Mouse (Mus musculus): ENCODE results near the gene Olfr676.
"Not testable (repeated sequence)": the region's sequence is repeated elsewhere in the genome, so short reads cannot be mapped to it uniquely, and the experiment has no call there.

Olfr676 gene

DNA sequence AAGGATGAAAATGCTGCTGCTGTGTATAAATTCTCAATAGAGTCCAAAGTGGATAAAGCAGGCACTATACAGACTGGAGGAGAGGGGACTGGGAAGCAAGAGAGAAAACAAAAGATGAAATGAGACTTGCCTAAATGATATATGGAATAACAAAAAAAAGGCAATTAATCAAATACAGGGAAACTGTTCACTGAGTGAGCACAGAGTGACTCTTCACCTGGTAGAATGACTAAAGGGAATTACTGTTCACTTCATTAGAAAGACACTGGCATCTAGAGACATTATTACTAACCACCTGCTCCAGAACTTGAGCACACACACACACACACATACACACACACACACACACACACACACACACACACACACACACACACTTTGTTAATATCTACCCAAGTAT lies at the start of gene Olfr676:
TSS of gene Olfr676 (plus strand) at position 301 of the 400 bp plus-strand sequence.
- no peak for DNase-seq (ENCODE audit: low spot score)

DNA sequence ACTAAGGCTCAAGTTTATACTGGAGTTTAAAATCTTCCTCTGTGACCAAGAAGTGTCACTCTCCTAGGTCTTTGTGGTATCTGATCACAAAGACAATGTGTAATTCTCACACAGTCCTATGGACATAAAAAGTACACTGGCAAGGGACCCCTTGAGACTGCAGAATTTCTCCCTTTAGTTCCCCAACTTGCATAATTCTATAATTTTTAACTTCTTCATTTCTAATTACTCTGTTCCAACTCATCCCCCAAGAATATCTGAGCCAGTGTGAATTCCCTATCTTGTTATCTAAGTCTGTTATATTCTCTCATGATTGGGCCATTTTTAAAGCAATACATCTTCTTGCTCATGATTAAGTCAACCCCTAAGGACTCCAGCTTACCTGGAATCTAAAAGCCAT lies 30.6 kb upstream of the Olfr676 start, which contains the start of gene Olfr672:
TSS of gene Olfr672 (minus strand) at position 101 of the 400 bp plus-strand sequence.
- DNase-seq (ENCODE audit: low spot score), result no peak

DNA sequence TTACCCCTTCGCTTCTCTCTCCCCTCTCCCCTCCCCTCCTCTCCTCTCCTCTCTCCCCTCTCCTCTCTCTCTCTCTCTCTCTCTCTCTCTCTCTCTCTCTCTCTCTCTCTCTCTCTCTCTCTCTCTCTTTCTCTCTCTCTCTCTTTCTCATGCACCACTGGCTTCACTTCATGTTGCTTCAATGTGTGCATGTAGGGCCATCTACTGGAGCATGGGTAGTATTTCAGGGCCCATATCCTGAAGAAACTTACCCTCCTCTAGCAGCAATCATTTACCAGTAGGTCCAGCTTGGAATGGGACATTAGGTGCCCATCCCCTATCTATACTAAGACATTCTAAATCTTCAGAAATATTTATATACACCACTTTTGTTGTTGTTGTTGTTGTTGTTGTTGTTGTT lies 10.0 kb upstream of the Olfr676 start:
- DNase-seq (ENCODE audit: low spot score), result no peak

DNA sequence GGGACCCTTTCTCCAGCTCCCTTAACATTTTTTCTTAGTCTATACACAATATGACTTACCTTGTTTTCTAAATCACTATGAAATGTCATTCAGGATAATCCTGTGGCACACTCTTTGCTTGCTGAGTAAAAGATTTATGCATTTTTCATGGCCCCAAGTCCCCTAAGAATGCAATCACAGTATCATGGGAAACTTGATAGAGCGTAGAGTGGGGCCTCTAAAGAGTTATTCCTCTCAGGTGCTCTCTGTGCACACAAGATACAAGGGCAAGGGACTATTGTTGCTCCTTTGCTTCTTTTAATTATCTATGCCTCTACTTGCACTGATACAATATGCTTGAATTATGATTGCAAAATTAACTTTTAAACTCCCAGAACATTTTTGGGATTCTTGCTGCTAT lies 4.1 kb upstream of the Olfr676 start, which contains the start of gene Olfr675:
TSS of gene Olfr675 (minus strand) at position 101 of the 400 bp plus-strand sequence.
- DNase-seq (ENCODE audit: low spot score), result no peak

DNA sequence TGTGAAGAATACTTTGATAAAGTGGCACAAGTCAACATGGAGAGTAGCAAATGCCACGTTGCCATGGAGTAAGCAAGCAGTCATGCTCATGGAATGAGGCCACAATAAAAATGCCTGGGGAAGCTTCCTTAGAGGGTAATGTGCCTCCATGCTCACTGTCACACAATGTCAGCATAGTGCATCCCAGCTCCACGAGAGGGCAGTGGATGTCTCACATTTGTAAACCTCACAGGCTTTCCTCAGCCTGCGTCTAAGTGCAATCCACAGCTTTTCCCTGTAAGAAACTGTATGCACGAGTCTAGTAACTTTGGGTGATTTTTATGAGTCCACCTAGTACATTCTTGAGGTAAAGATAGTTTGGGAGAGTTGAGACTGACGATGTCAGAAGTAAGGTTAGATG lies 1.3 kb downstream of the Olfr676 start:
- not testable (repeated sequence) for DNase-seq (ENCODE audit: low spot score)

DNA sequence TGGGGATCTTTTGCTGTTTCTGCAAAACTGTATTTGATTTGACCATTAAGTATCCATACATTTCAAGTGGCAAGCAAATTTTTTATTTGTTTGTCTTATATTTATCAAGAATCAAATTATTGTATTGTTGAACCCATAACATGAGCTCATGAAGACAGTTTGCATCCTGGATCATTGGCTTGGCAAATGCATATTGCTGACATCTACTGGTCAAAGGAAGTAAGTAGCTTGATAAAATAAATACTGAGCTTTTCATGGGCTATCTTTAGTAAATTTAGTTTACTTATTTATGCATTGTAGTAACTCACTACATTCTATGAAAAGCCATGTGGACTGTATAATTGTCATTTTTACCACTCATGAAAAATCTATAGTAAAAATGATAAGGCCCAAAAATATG lies 26.5 kb downstream of the Olfr676 start:
- DNase-seq (ENCODE audit: low spot score), result no peak

DNA sequence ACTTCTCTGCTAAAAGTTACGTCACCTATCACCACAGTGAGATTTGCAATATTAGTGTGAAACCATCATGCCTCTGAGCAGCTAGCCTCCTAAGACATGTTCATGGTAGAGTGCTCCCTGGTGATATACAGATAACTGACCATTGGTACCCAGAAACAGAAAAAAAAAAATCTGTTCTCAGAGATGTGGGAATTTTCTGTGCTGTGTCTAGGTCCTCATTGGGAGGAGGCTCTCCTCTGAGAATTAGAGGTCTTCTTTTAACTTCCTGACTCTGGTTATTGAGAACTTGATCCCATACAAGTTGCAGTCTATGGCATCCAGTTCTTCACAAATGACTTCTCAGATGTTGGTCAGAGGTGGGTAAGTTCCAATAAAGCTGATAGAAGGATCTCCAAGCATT lies 31.7 kb downstream of the Olfr676 start, which contains the start of gene Olfr678:
TSS of gene Olfr678 (plus strand) at position 301 of the 400 bp plus-strand sequence.
- no peak for DNase-seq (ENCODE audit: low spot score)

DNA sequence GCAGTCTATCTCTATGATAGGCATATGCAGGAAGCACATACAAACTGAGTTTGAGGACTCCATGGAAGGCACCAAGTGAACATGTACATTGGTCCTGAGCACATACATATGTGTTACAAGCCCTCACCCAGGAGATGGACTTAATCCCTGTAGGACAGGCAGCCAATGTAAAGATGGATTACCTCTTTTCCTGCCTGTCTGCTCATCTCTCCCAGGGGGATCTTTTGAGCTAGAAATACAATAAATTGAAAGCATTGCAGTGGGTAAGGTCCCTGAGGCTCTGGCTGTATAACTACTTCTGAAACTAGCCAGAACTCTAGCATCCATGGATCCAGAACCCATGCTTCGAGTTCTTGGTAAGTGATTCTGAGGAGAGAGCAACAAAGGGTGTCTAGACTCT lies 48.4 kb downstream of the Olfr676 start, which contains the start of gene Olfr679:
TSS of gene Olfr679 (plus strand) at position 301 of the 400 bp plus-strand sequence.
- no peak for DNase-seq (ENCODE audit: low spot score)

All from ovary, postnatal 10 days (tissue).